Mouse (Mus musculus): ENCODE results near the gene Sfrp5.

Gene Sfrp5

DNA sequence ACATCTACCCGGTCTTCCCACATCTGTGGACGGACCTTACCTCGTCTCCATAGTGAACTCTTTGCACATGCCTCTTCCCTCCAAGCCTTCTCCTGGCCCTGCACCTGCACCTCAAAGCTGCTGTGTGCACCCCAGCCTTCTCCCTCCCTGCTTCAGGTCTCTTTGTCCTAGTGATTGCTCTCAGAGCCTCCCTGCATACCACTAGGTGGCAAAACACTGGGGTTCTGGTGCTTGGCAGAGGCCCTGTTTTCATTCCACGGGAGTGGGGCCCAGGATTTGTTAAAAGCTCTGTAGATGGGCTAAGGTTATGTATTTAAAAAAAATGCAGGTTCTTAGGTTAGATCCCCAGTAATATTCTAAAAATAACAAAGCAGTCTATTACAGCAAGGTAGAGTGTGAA, 5.0 kb downstream of the Sfrp5 start:
- no peak for DNase-seq (ENCODE audit: low spot score)

DNA sequence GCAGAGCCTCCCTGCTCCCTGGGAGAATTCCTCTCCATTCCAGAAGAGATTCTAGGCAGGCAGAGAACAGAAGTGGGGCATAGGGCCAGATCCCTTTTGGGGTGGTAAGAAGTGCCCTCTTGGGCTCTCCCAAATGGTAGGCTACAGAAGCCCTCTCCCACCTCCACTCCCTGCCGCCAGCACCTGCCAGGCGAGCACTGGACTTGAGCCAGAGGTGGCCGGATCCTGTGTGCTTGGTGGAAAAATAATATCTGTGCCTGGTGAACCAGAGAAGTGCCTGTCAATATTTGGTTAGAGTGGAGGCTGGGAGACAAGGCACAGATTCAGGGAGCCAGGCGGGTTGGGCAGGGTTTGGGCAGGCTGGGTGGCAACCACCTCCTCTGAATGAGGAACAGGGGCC, 5.7 kb downstream of the Sfrp5 start:
- DNase-seq (ENCODE audit: low spot score): no peak

DNA sequence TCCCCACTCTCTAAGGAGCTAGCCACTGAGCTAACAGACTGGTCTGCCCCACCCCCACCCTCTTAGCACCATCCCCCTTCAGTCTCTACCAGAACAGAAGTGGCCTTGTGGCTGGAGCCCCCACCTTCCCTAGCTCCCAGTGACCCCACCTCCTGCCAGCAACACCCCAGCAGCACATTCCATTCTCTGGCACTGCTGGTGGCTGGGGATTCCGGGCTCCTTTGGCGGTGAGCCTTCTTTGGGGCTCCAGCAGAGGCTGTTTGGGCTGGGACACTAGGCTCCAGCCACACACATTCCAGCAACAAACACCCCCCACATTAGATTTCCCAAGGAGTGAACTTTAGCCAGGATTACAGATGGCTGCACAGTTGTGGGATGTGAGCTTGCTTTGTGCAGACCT, 8.7 kb downstream of the Sfrp5 start:
- no peak for DNase-seq (ENCODE audit: low spot score)

DNA sequence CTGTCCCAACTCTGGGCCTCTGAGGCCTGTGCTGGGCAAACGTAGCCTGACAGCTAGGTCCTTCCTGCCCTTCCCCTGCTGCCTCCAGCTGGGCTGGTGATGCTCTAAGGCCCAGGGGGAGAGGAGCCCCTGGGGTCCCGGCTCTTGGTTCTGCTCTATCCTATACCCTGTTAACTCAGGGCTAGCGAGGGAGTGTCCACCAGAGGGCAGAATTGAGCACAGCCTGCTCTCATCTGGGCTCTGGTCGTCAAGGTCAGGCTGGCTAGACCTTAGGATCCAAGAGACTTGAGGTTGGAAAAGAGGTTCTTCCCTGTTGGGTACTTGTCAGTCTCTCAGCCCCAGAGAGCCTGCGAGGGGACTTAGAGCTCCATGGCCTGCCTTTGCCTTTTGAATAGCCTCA, 11.6 kb downstream of the Sfrp5 start:
- peak; percentile 63 for DNase-seq (ENCODE audit: low spot score)

DNA sequence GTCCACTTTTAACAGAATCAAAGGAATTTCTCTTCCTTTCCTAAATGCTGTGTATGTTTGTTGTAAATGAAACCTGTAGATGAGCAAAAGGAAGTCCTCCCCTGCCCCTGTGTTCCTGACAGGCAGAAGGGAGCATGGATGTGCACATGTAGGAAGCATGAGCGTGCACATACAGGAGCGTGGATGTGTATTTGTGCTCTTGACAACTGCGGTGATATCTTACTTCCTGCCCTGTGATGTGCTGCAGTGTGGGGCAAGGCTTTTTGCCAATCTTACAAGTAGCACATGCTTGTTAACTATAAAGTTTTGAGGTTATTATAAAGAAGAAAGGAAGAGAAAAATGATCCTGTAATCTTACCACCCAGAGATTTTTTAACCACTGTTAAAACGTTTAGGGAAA, 12.3 kb downstream of the Sfrp5 start:
- no peak for DNase-seq (ENCODE audit: low spot score)

DNA sequence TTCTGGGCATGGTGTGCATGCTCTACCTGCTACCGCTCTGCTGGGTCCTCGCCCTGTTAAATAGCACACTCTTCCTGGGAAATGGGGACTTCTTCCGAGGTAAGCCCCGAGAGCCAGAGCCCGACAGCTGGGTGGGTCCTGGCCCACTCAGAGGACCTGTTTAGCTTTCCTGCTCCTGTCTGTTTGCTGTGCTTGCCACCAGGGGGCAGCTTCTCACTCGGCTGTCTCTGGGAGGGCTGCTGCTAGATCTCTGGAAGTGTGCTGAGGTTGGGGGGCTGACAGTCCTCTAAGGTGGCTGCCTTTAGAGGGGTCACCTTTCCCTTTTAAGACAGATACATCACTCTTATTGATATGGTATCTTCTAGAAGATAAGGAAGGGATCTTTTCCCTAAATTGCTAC, 19.4 kb downstream of the Sfrp5 start:
- no peak for DNase-seq (ENCODE audit: low spot score)

DNA sequence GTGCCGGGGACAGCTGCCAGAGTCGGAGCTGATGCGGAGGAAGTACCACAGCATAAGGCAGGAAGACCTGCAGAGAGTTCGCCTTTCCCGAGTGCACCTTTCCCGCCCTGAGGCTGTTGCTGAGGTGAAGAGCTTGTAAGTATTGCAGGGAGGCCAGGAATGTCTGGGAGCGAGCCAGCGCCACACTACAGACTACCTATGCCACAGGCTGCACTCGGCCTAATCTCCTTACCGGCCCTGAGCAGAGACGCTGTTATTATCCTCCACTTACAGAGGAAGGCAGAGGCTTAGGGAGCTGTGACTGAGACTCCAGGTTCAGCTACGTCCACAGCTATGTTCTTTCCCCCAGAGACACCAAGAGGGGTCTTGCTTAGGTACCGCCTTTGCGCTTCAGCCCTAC, 22.7 kb downstream of the Sfrp5 start:
- no peak for DNase-seq (ENCODE audit: low spot score)

DNA sequence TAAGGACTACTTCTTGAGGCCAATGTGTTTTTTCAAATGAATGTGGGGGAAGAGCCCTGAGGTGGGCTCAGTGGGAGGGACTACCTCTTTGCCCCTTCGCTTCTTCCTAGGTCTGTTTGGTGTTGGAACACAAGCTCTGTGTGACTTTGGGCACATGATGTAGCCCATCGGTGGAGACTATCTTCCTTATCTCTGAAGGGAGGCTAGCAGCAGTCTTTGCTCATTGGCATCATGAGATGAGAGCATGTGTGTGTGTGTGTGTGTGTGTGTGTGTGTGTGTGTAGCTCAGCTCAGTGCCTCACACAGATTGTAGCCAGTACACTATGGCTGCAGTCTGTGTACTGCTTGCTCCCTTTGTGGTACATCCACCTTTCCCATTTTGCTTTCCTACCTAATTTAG, 24.6 kb downstream of the Sfrp5 start:
- no peak for DNase-seq (ENCODE audit: low spot score)

DNA sequence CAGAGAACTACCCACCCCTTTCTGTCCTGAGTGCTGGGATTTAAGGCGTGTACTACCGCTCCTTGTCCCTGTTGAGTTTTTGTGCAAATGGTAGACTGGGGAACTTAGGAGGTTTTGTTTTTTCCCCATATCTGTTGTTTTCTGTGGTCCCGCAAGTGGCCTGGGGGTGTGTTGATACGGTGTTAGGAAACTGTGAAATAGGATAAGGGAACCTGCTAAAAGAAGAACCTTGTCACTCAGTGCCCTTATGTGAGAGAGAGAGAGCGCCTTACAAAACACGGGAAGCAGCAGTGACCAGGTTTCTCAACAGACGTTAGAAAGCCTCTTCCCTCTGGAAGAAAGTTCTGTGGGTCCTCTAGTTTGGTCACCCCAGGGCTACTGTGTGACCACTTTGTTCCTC, 25.2 kb downstream of the Sfrp5 start:
- DNase-seq (ENCODE audit: low spot score): no peak

DNA sequence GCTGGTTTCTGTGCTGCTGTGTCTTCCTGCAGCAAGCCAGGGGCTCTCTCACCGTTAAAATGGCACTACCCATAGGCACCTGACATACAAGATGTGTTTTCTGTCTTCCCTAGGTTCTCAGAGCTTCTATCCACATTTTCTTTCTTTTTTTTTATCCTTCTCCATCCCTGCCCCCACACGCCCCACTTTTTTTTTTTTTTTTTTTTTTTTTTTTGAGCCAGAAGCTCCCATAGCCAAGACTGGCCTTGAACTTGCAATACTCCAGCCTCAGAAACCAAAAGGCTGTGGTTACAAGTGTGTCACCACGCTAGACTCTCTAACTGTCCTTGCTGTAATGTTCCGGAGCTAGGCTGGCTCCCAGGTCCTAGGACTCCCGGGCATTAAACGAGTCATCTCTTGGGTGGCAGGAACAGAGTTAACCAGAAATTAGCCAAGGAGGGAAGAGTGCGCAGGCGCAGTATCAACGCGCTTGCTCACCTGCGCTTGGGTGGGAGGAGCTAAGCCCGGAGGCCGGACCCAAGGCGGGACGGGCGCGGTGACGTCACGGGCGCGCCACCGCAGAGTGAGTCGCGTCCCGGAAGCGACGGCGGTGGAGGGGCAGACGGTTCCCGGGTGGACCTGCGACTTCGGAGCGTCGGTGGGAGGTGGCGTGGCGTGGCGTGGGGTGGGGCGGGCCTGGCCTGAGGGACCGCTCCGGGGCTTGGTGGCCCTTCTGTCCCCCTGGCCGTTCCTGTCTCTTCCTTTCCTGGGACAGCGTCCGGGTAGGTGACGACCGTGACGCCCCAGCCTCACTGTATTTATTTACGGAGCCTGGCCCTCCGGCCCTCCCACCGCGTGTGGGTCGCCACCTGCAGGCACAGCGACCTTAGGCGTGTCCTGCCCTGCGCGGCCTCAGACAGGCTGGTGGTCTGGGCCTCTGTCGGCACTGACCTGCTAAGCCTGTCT, 31.8 kb downstream of the Sfrp5 start:
- DNase-seq (ENCODE audit: low spot score): peak; percentile 93

DNA sequence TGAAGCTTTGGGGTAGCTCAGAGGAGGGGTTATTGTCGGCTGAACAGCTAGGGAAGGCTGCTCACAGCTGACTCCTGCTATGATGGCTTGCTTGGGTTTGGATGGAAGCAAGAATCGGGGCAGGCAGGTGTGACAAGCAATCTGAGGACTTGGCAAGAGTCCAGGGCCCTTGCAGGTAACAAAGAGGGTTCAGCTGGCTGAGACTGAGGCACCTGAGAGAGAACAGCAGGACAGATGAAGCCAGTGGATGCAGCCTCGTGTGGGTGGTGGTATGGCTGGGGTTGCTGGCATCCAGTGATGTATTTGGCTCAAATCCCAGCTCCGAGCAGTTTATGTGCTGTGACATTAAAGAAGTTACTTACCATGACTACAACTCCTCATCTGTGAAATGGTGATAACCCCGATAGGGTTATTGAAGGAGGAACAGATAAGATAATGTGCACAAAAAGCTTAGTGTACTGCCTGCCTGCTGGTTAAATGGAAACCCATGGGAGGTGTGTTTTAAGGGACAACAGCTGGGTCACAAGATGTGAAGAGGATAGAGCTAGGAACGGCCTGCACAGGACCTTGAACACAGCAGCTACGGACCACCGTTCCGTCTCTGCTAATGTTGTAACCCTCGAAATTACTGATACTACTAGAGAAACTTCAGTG, 32.6 kb downstream of the Sfrp5 start:
- DNase-seq (ENCODE audit: low spot score): no peak

DNA sequence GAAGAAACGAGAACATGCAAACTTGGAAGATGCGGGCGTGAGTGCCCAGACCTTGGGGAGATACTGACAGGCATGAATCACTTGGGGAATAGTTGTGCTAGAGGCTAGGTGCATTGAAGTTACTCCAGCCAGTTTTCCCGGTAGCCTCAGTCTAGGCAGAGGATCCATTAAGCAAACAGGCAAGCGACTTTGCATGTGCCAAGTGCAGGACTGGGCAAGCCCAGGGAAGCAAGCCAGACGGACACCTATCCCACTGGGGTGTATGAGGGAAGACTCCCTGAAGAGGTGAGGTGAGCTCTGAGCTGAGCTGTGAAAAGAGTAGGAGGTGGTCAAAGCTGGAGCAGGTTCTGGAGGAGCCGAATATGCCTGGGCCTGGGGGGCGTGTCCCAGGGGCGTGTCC, 34.6 kb downstream of the Sfrp5 start:
- no peak for DNase-seq (ENCODE audit: low spot score)

DNA sequence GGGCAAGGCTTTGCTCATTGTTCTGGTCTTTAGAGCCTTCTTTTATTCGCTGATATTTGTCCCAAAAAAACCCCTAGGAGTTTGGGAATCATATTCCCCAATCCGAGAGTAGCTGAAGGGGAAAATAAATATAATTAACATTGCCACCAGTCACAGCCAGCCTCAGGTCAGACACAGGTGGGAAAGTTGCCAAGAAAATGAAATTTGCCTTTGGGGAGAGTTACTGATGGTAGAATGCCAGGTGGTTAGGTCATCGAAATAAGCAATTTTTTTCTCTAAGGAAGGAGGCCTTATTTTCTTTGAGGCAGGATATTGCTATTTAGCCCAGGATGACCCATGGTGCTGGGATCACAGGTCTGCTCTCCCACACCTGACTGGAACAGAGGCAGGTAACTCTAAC, 35.3 kb downstream of the Sfrp5 start:
- no peak for DNase-seq (ENCODE audit: low spot score)

DNA sequence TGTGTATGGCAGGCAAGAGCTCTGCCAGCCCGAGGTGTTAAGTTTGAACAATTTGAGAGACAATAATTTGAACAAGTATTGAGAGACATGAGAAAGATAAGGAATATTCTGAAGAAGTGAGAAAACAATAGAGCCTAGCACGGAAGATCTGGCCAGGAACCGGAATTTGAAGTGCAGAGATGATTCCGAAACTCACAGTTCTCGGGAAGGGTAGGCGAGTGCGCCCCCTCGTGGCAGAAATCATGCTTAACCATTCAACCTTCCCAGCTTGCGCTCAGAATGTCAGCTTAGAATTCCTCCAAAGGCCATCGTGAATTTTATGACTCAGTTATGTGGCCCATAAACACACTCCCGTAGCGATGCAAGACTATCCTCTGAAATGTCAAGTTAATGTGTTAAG, 35.9 kb downstream of the Sfrp5 start:
- DNase-seq (ENCODE audit: low spot score): peak; percentile 88

DNA sequence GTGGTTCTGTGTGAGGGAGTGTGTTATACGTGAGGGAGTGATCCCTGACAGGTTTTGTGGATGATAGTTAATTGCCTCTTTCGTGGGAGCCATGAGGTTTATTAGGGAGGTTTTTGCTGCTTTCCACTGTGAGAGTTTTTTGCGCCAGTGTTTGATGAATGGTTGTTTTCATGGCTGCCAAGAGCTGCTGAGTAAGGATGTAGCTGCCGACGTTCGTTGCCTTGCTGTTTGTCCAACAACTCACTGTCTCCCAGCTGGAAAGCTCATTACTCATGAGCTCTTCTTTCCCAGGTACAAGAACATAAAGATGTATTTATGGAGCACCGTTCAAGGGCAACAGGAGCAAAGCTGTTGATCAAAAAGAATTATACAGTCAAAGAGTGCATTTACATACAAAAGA, 37.9 kb downstream of the Sfrp5 start:
- DNase-seq (ENCODE audit: low spot score): no peak

DNA sequence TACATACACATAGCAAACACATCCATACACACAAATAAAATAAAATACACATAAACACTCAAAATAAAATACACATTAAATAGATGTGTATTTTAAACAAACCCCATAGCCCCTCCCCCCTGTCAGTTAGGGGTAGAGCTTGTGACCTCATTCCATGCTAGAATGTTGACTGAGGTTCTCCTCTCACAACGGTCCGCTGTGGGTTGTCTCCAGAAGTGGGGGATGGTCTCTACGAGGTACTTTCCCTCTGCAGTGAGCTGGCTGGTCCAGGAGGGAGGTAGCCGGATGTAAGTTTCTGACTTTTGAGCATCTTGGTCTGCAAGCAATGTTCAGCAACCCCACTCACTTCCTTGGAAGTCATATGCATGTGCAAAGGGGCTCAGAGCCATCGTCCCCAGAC, 38.3 kb downstream of the Sfrp5 start, which contains the start of gene Zfyve27:
TSS of gene Zfyve27 (plus strand) at position 188 of the 400 bp plus-strand sequence.
- no peak for DNase-seq (ENCODE audit: low spot score)

DNA sequence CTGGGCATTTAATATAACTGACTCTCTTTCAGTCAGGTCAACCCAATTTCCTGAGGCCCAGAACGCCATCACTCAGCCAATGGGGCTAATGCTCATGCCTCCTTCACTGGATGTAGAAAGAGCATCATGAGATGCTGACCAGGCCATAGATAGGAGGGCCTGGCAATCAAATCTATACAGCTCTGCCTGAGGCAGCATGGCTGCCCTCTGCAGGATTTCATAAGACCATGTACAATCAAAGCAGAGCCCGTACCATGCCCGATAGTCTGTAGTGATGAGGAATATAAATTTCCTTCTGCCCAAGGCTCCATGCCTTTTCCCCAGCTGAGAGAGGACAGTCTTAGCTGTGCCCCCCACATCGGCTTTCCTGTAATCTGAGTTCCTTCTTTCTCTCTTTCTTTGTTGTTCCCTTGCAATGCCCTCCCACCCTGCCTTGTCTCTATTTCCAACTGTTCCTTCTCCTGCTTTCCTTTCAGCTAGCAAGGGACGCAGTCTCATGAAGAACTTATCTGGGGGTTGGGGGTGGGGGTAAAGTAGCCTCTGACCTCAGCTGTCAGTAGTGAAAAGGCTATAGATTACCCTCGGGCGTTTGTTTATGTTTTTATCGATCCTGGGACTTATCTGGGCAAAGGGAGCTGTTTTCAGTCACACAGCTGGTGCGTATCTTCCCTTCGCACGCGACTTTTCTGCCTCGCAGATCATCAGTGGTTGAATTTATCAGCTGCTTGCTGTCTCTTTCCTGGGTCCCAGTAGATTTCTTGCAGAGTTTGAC, 43.6 kb downstream of the Sfrp5 start:
- no peak for DNase-seq (ENCODE audit: low spot score)

DNA sequence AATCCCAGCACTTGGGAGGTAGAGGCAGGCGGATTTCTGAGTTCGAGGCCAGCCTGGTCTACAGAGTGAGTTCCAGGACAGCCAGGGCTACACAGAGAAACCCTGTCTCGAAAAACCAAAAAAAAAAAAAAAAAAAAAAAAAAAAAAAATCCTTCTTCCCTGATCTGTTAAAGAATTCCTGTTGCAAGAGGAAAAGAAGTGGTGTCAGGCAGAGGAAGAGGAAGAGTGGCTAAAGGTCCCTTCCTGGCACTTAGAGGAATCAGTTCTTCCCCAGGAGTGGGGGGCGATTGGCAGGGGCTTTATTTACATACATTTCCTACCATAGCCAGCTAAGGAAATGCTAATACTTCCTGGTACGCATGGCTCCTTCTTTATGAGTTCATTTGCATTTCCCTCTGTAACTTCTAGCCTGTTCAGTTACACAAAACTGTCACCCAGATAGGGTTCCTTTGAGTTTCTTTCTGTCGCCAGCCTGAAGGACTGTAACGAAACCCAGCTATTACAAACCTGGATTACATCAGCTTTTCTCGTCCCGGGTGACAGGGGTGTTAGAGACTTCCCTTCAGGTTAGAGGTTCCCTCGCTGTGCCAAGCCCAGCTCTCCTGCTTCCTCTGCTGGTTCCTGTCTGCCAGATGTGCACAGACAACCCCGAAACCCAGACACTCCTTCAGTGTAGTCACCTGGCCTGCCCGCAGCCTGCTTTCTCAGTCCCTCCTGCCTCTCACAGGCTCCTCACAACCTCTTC, 44.4 kb downstream of the Sfrp5 start:
- no peak for DNase-seq (ENCODE audit: low spot score)

DNA sequence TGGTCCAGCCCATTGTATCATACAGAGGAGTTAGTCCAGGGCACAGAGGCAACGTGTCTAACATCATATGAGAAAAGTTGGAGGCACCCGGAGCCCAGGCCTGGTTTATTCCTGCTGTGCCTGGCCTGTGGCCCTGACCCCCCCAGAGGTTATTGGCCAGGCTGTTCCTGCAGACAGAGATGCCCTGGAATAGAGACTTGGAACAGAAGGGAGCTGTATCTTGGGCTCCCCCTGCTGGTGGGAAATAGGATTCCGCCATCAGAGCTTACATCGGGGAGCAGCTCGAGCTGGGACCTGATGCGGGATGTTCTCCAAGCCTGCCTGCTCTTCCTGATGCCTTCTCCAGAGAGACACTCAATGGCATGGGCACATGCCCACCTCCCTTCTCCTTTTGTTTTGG, 50.1 kb downstream of the Sfrp5 start:
- peak; percentile 90 for DNase-seq (ENCODE audit: low spot score)

DNA sequence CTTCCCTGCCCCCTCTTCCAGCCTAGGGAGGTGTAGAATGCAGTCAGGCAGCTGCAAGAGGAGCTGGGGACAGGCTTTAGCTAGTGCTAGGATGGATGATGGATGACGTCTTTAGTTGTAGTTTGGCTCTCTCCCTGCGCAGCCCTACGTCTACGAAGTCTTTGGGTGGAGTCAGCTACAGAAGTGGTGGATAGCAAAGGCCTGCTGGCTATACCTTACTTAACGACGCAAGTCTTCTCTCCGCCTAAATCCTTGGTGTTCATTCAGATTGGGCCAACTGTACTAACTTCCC, 53.5 kb downstream of the Sfrp5 start:
- DNase-seq (ENCODE audit: low spot score): no peak

All from layer of hippocampus, adult 11-12 months (tissue).